Mouse (Mus musculus): ENCODE measurements around the gene Cenpv.

DNA sequence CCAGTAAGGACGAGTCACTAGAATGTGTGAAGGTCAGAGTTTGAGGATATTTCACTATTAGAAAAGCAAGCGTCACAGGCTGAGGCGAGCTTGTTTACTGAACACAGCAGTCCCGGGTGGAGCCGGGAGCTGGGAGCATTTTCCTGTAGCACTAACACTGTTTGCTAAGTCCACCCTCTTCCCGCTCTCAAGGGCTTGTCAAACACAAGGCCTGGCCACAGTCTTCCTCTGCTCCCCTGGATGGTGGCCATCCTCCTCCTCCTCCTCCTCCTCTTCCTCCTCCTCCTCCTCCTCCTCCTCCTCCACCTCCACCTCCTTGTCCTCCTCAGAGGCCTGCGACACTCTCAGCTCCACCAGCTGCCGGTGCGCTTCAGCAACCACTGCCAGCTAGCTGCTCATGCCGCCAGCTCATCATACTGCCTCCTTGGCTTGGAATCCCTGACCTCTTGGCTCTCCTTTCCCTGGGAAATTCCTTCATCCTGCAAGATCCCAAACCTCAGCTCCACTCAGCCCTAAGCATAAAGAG, 43.7 kb downstream of the Cenpv start:
- no peak for TF ChIP-seq USF1 (IDR thresholded peaks at IDR 0.05; ENCODE audit: low read depth)
- no peak for TF ChIP-seq CTCF (IDR thresholded peaks at IDR 0.05; ENCODE audit: control insufficient read depth, insufficient read depth, insufficient read length)
- TF ChIP-seq CEBPB (IDR thresholded peaks at IDR 0.05; ENCODE audit: low read depth): no peak
- no peak for TF ChIP-seq MYOG (IDR thresholded peaks at IDR 0.05; ENCODE audit: control insufficient read depth, extremely low read depth, insufficient read length)
- TF ChIP-seq MAX (IDR thresholded peaks at IDR 0.05): no peak
- TF ChIP-seq MYOD1 (IDR thresholded peaks at IDR 0.05; ENCODE audit: control insufficient read depth, insufficient read length, low read depth): peak; percentile 31
- no peak for TF ChIP-seq FOSL1 (IDR thresholded peaks at IDR 0.05; ENCODE audit: insufficient read depth, low read length, poor library complexity, severe bottlenecking)
